Mouse (Mus musculus): ENCODE measurements around the gene Stt3b.

Stt3b gene

DNA sequence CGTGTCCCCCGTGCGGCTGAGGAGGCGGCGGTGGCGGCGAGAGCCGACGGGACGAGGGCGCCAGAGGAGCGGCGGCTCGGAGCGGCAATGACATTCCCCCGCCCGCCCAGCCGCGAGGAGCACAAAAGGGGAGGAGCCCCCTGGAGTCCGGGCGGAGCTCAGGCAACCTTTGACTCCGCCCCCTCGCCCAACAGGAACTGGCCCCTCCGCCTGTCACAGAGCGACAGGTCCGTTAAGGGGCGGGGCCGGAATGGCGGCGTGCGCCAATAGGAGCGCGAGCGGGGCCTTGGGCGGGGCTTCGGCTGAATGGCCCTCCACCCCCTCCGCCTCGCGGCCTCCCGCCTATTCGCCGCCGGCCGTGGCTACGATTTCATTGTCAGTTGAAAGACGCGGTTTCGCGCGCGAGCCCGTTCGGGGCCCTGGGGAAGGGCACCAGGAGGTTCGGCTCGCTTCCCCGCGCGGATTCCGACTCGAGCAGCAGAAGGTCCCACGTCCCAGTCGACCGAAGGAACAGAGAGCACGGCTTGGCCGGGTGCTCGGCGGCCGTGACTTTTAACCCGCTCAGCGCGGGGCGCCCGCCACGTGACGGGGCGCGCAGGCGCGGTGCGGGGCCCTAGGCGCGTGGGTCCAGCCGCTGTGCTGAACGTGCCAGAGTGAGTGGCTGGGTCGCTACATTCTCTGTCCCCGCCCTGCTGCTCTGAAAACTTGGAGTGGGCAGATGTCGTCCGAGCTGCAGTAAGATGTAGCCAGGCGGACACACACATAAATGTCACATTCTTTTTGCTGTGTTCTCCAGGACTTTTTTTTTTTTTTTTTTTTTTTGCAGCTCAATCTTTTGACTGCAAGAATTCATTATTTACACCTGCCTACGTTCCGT, at the start of gene Stt3b:
Stt3b (minus strand) TSS at position 76 of the 877 bp plus-strand sequence.
- DNase-seq (ENCODE audit: low spot score in 2 of 2) = peak; percentile 100

DNA sequence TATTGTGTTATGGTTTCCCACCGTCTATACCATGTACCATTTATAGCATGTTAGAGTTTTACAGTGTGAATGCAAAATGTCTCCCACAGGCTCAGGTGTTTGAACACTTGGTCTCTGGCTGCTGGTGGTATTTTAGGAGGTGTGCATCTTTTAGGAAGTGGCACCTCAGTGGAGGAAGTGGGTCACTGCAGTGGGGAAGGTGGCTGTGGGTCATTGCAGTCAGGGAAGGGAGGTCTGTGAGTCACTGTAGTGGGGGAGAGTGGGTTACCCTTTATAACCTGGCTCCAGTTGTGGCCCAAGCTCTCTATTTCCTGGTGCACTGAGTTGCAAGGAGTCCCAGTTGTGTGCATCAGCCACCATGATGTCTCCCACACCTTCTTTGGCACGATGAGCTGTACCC, 48.2 kb upstream of the Stt3b start:
- DNase-seq (ENCODE audit: low spot score in 2 of 2) = no peak

DNA sequence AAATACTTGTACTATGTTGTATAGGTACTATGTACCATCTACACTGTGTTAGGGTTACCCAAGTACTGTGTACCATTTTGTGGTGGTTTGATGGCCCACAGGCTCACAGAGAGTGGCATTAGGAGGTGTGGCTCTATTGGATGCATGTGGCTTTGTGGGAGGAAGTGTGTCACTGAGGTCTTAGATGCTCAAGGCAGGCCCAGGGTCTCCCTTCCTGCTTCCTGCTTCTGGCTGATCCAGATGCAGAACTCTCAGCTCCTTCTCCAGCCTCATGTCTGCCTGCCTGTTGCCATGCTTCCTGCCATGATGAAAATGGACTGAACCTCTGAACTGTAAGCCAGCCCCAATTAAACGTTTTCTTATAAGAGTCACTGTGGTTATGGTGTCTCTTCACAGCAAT, 47.8 kb upstream of the Stt3b start:
- DNase-seq (ENCODE audit: low spot score in 2 of 2) = no peak

DNA sequence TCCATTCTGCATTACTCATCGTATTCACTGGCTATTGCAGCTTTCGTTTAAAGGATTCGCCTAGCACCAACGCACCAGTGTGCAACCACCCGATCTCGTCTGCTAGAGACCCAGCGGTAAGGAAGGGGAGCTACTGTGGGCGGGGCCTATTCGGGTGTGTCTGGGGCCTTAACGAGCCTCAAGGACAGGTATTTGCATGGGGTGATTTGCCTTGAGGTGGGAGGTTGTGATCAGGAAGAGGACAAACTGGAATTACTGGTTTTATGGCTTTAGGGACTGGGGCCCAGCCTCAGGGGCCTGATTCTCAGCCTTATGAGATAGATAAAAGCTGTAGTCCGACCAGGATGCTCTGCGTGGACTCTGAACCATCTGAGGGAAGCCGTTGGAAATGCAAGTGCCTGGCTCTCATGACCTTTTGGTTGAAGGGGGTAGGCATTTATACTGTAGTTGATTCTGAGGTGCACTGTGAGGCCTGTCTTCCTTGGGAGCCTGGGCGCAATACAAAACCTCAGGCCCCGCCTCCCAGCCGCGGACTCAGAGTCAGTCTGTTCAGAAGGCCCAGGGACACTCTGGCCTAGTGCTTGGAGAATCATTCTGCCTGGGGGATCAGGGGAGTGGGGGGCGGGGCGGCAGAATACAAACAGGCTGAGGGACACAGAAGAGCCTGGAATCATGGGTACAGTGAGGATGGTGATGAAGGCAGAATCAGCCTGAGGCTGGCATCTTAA, 46.7 kb upstream of the Stt3b start:
- DNase-seq (ENCODE audit: low spot score in 2 of 2) = peak; percentile 53 to 70

DNA sequence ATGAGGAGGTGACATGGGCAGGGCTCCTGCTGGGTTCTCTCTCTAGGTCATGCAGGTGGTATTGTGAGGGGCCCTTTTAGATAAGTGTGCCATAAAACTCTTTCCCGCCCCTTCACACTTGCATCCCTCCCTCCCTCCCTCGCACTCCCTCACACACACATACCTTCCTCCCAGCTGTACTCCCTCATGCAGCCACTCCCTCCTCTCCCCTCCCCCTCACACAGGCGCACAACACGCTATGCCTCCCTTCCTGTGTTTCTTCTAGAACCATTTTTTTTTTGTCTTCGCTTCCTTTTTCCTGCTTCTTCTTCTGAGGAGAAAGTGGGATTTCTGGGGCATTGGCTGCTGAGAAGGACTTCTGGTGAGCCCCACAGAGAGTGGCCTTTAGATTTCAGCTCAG, 45.8 kb upstream of the Stt3b start:
- no peak for DNase-seq (ENCODE audit: low spot score in 2 of 2)

DNA sequence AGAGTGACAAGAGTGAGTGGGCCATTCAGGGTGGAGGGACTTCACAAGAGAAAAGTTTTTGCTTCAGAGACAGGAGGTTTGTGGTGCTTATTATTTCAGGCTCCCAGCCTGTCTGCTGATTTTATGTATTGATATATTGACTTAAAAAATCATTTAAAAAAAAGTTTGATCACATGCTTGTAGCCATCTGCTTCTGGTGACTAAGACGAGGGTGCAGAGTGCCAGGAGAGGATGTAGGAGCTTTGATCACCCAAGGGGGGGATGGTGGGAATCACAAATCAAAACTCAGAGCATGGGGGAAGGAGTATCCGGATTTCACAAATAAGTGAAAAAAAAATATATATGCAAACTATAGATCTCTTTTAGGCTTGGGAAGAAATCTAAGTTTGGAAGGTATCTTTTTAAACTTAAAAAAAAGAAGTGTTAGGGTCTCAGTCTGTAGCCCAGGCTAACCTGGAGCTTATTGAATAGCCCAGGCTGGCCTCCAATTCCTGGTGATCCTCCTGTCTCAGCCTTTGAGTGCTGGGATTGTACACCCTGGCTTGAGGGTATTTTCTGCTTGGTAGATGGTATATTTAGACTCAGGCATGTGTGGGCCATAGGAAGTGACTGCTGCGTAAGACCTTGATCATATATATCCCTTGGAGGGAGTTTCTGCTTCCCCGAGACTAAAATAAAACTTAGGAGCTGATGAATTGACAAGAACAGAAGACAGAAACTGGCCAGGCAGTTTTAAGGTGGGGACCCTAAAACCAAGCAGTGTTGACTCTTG, 39.7 kb upstream of the Stt3b start:
- no peak for DNase-seq (ENCODE audit: low spot score in 2 of 2)

DNA sequence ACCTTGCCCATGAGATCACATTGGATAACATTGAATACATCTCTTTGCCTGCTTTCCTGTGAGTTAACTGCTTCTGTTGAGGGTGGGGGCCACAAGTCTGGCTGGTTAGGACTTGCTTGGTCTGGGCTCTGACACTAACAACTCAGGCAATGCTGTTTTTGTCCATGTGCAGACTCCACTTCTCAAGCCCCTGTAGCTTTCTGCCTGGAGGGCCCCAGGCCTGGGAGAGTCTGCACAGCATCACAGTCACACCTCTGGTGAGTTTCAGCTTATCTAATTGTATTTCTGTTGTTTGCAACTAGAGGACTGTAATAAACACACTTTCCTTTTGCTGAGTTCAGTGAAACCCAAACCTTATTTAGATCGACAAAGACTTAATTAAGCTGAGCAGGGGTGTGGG, 38.9 kb upstream of the Stt3b start:
- DNase-seq (ENCODE audit: low spot score in 2 of 2) = no peak

DNA sequence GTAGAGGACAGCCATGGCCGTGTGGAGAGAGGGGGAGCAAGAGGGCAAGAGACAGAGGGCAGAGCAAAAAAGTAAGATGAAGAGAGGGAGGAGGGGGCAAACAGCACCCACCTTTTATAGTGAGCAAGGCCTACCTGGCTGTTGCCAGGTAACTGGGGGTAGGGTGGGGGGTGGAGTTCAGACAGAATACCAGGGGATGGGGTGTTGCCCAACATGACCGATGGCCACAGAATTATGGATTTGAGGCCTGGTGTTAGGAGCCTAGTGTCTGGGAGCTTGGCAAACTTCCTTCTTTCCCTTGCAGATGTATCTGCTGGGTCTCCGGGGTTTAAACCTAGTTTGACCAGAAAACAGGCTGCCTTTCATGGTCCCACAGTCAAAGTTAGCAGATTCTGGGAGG, 34.7 kb upstream of the Stt3b start:
- DNase-seq (ENCODE audit: low spot score in 2 of 2) = no peak

DNA sequence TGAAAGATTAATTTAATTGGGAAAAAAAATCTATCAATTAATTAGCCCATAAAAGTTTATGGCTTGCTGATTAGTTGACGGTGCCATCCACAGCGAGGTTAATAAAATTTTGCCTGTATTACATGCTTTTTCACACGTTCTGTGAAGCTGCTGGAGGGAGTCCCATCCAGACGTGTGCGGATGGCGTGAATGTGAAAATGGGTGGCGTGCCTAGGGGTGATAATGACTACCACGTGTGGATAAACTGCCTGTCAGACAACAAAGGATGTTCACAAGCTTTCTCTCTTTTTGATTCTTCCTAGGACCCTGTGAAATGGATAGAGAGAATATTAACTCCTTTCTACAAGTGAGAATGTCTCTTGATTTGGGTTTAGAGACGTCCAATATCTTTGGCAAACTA, 31.4 kb upstream of the Stt3b start:
- DNase-seq (ENCODE audit: low spot score in 2 of 2) = no peak

DNA sequence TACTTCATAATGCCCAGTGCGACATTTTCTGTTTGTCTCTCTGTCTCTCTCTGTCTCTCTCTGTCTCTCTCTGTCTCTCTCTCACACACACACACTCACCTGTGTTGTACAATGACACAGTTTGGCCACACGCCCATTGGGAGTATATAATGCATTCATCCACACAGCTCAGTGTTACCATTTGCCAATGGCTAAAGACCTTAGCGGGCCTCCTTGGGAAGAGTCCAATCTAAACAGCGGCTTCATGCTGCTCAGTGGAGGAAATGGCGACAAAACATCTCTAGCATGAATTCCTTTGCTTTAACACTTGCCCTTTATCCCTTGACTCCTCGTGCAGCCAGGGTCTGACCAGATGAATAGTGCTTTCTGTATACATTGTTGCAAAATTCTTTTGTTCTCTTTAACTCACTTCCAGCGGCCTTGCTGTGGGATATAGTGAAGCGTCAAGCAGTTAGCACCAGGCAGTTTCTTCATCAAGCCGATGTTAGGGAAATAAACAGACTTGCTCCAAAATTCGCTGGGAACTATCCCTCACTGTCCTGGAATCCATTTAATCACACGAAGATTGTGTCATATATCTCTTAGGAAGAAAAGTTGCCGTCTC, 30.1 kb upstream of the Stt3b start:
- DNase-seq (ENCODE audit: low spot score in 2 of 2) = no peak

DNA sequence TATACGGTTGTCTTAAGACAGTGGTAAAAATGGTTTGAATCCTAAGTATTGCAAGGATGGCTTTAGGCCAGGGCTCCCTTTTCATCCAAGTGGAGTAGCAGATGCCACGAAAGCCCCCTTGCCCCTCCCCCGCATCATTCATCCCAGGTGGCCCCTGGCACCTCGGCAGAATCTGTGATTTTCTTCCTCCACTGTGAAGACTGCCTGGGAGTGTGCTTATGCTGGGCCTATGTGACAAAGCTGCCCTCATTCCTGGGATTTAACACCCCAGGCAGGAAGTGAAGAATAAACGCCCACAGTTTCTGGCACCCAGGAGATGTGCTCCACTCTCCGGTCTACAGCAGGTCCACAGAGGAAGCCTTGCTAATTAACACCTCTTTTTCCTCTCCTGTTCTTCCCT, 28.6 kb upstream of the Stt3b start:
- DNase-seq (ENCODE audit: low spot score in 2 of 2) = no peak

DNA sequence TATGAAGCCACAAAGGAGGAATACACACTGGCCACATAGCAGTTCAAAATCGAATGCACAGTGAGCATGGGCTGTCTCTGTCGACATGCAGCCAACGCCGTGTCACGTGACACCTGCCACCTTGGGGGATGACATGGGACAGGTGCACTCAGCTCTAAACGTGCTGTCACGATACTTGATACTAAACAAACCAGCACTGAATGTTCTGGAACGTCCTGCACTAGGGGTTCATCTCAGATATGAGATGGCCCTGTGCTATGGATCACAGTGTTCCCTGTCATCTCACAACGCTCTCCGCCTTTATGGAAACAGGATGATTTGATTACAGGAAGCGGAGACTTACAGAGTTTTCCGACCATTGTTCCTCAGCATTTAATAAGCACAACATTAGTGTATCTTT, 22.8 kb upstream of the Stt3b start:
- no peak for DNase-seq (ENCODE audit: low spot score in 2 of 2)

DNA sequence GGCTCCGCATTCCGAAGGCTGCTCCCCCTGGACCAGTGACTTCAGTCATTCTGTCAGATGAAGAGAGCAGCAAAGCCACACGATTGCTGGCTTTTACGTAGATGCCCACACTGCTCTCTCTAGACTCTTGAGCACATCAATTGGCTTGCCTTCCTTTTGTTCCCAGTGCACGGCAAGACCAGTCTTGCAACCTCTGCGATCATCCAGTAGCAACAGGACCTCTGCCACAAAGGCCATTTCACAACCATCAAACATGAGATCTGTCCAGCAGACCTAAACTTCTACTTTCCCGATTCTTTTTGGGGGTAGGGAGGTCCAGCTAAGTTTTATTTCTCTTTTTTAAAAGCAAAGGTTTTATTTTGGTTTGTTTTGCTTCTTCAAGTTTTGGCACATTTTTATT, 22.1 kb upstream of the Stt3b start:
- no peak for DNase-seq (ENCODE audit: low spot score in 2 of 2)

DNA sequence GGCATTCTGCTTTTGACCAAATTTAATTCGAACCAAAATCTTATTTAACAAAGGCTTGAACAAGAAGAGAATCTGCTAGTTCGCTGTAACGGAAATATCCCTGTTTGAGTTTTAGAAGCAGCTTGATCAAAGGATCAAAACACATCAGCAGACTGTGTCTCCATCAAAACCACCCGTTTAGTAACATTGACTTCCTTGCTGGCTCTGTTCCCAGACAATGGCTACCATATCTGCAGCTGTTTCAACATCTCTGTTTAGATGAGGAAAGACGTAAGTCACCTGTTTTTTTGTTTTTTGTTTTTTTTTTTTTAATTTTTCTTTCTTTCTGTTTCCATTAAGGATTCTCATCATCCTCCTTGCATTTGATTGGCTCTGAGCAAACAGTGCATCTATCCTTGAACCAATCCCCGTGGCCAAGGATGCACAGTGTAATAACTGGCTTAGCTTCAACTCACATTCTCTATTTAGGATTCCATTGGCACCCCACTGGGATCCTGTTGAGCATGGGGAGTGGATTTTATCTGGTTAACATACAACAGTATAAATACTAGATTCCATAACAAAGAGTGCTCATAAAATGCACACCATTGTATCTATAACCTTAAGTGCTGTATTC, 20.7 kb upstream of the Stt3b start:
- no peak for DNase-seq (ENCODE audit: low spot score in 2 of 2)

DNA sequence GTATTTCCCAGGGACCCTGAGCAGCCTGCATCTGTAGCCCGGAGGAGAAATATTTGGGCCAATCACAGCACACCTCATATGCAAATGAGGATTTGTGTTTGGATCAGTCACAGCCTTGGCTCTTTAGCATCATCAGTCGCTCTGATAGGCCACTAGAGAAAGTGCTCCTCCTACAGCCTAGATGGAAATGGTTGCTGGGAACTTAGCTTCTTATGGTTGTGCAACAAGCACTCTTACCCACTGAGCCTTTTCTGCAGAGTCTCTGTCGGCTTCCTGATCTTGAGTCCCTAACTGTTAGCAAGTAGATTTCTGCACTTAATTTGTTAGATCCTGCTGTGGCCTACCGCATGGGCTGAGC, 16.3 kb upstream of the Stt3b start:
- DNase-seq (ENCODE audit: low spot score in 2 of 2) = no peak

DNA sequence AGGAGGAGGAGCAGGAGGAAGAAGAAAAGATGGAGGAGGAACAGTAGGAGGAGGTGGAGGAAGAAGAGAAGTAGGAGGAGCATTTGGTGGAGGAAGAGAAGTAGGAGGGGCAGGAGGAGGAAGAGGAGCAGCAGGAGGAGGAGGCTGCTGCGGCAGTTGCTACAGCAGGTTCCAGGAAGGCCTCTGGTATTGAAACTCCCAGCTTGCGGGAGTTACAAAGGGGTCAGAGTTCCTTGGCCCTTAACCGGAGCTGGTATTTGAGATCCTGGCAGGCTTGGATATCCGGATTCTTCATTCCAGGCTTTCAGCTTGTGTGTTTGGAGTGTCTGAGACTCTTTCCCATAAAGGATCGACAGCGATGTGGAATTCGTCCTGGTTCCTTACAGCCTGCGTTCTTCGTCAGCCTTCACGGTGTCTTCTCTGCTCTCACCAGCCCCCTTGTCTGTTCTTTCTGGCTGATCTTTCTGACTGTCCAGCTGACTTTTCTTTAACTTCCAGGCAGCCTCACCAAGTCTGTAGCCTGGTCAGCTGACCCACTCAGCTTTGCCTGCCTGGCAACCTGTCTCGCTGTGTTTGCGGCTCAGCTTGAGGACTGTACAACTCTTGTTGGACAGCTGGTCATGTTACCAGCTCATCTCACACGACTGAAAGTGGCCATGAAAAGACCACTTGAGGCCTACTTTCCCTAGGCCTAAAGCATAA, 15.8 kb upstream of the Stt3b start:
- DNase-seq (ENCODE audit: low spot score in 2 of 2) = no peak

DNA sequence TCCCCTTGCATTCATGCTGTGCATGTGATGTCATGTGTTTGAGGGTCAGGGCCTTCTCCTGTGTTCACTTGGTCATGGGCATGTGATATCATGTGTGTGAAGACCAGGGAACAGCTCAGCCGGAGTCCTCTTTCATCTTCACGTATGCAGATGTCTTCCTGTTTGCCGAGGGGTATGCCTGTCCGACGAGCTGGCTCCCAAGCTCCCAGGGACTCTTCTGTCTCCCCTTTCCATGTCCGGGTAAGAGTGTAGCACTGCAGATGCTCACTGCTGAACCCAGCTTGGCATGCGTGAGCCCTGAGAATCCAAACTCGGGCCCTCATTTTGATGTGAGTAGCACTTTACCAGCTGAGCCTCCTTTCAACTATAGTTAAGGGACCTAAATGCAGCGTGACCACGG, 13.4 kb upstream of the Stt3b start:
- DNase-seq (ENCODE audit: low spot score in 2 of 2) = no peak

DNA sequence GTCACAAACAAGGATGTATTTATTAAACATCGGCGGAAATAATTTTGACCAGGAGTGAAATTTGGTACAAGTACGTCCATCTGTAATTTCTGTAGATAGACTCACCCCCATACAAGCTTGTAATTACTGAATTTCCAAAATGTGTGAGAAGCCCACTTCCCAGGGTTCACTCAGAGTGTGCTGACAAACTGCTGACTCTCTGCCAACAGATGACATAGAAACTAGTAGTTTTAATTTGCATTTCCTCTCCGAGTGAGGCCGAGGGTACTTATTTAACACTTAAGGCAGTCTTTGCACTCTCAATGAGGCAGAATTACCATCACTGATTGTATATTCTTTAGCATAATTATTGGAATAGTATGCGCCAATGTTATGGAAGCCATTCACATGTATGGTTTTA, 12.2 kb upstream of the Stt3b start:
- DNase-seq (ENCODE audit: low spot score in 2 of 2) = no peak

DNA sequence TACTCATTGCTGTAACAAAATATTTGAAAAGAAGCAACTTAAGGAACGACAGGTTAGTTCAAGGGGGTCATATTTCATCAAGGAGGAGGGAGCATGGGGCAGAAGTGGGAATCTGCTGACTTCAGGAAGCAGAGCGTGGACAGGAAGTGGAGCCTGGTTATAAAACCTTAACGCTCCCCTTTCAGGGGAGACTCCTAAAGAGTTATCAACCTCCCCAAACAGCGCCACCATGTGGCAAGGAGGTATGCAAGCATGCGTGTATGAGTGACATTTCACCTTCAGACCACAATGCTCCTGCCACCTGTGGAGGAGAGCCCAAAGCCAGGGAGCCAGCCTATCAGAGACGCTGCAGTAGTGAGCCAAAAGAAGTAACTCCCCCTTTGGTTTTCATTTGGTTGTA, 10.8 kb upstream of the Stt3b start:
- DNase-seq (ENCODE audit: low spot score in 2 of 2) = no peak

DNA sequence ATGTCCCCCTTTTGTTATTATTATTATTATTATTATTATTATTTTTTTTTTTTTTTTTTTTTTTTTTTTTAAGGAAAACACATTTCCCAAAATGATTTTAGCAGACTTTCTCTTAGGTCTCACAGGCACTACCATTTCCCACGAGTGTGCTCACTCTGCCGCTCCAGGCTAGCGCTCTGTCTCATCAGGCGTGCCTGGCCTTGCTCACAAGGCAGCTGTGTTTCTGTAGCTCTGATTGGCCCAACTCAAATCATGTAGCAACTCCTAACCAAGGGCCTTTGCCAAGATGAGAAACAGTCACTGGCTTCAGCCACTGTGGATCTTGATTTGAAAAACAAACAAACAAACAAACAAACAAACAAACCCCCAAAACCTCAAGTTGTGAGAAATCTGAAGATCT, 9.9 kb upstream of the Stt3b start:
- no peak for DNase-seq (ENCODE audit: low spot score in 2 of 2)

Data from urinary bladder, postnatal 4 days (tissue).